Mouse (Mus musculus): ENCODE data around the gene Ggct. TPM values are rescaled to one million over a fixed set of nuclear protein-coding genes. Genes with fewer than 3 reads are reported as not detected.
"Not testable (repeated sequence)": the region's sequence is repeated elsewhere in the genome, so short reads cannot be mapped to it uniquely, and the experiment has no call there.

Ggct gene
- polyA plus RNA-seq, 1 experiment from 2014 or later = 9.4 TPM

GRCm38 (mm10) chr6:54965234-54965633, 27.5 kb downstream of the Ggct start:
- Histone ChIP-seq H3K4me2 (replicated peaks) (no peak overlapping the region), H3K36me3 (no peaks in the 10 kb centered on the region), H3K27me3 (no peaks in the 10 kb centered on the region), H3K4me3 (replicated peaks) (no peak overlapping the region), H3K9ac (replicated peaks) (no peak overlapping the region), H3K9me3 (no peaks in the 10 kb centered on the region), H3K4me1 (replicated peaks) (no peaks in the 10 kb centered on the region), H3K27ac (no peak overlapping the region)
- 61% methylated on average over 5 of the region's 5 CpGs for WGBS
- ATAC-seq = no peak

- H3K4me2 ChIP-seq (replicated peaks) = no peak overlapping the region
- H3K4me3 ChIP-seq (replicated peaks) = no peak overlapping the region
- WGBS = 55% methylated on average over 1 of the region's 1 CpGs
Measured at GRCm38 (mm10) chr6:54964755-54965154, 28.0 kb downstream of the Ggct start.

GRCm38 (mm10) chr6:54963599-54963998, 29.2 kb downstream of the Ggct start:
- Histone ChIP-seq H3K4me2 (replicated peaks) (no peak overlapping the region), H3K27ac (no peak overlapping the region), H3K4me1 (replicated peaks) (no peaks in the 10 kb centered on the region), H3K9me3 (no peaks in the 10 kb centered on the region), H3K4me3 (replicated peaks) (no peak overlapping the region), H3K9ac (replicated peaks) (no peak overlapping the region), H3K27me3 (no peaks in the 10 kb centered on the region), H3K36me3 (no peaks in the 10 kb centered on the region)
- 86% methylated on average over 2 of the region's 2 CpGs for WGBS
- no peak for ATAC-seq

More at GRCm38 (mm10) chr6:54964755-54965154, 28.0 kb downstream of the Ggct start:
- Histone ChIP-seq H3K4me1 (replicated peaks) (no peaks in the 10 kb centered on the region), H3K9me3 (no peaks in the 10 kb centered on the region), H3K27me3 (no peaks in the 10 kb centered on the region), H3K27ac (no peak overlapping the region), H3K36me3 (no peaks in the 10 kb centered on the region), H3K9ac (replicated peaks) (no peak overlapping the region)
- ATAC-seq = no peak

- Histone ChIP-seq H3K4me3 (replicated peaks) (no peak overlapping the region), H3K36me3 (no peaks in the 10 kb centered on the region), H3K4me2 (replicated peaks) (no peak overlapping the region), H3K9ac (replicated peaks) (no peak overlapping the region), H3K27me3 (no peaks in the 10 kb centered on the region), H3K4me1 (replicated peaks) (no peaks in the 10 kb centered on the region), H3K9me3 (no peaks in the 10 kb centered on the region), H3K27ac (no peak overlapping the region)
- 88% methylated on average over 8 of the region's 8 CpGs for WGBS
- ATAC-seq = no peak
Measured at GRCm38 (mm10) chr6:54957655-54958054, 35.1 kb downstream of the Ggct start.

GRCm38 (mm10) chr6:54956425-54956824, 36.3 kb downstream of the Ggct start:
- no peak for ATAC-seq

GRCm38 (mm10) chr6:54955949-54956348, 36.8 kb downstream of the Ggct start:
- ATAC-seq = no peak
- Histone ChIP-seq H3K4me1 (replicated peaks) (no peaks in the 10 kb centered on the region), H3K27ac (no peak overlapping the region), H3K27me3 (no peaks in the 10 kb centered on the region), H3K9ac (replicated peaks) (no peak overlapping the region), H3K9me3 (no peaks in the 10 kb centered on the region), H3K36me3 (no peaks in the 10 kb centered on the region), H3K4me3 (replicated peaks) (no peak overlapping the region), H3K4me2 (replicated peaks) (no peak overlapping the region)

More at GRCm38 (mm10) chr6:54956425-54956824, 36.3 kb downstream of the Ggct start:
- H3K36me3 ChIP-seq = no peaks in the 10 kb centered on the region
- WGBS = 85% methylated on average over 1 of the region's 1 CpGs
- no peak overlapping the region for H3K4me3 ChIP-seq (replicated peaks)
- H3K4me2 ChIP-seq (replicated peaks) = no peak overlapping the region
- H3K9ac ChIP-seq (replicated peaks) = no peak overlapping the region
- H3K4me1 ChIP-seq (replicated peaks) = no peaks in the 10 kb centered on the region
- H3K27me3 ChIP-seq = no peaks in the 10 kb centered on the region
- H3K27ac ChIP-seq = no peak overlapping the region
- H3K9me3 ChIP-seq = no peaks in the 10 kb centered on the region

GRCm38 (mm10) chr6:54954659-54955414, 37.9 kb downstream of the Ggct start:
- no peaks in the 10 kb centered on the region for H3K36me3 ChIP-seq
- no peak overlapping the region for H3K4me3 ChIP-seq (replicated peaks)
- H3K9me3 ChIP-seq = no peaks in the 10 kb centered on the region
- no peak overlapping the region for H3K9ac ChIP-seq (replicated peaks)
- H3K4me1 ChIP-seq (replicated peaks) = no peaks in the 10 kb centered on the region
- no peak overlapping the region for H3K4me2 ChIP-seq (replicated peaks)
- H3K27ac ChIP-seq = no peak overlapping the region
- WGBS = 91% methylated on average over 10 of the region's 10 CpGs
- H3K27me3 ChIP-seq = no peaks in the 10 kb centered on the region
- no peak for ATAC-seq

- H3K27me3 ChIP-seq; H3K4me2 ChIP-seq (replicated peaks); H3K4me1 ChIP-seq (replicated peaks); H3K36me3 ChIP-seq; ATAC-seq; H3K9ac ChIP-seq (replicated peaks); H3K4me3 ChIP-seq (replicated peaks); H3K9me3 ChIP-seq; H3K27ac ChIP-seq: not testable (repeated sequence)
- WGBS = 89% methylated on average over 4 of the region's 4 CpGs
Measured at GRCm38 (mm10) chr6:54953399-54953798, 39.4 kb downstream of the Ggct start.

- WGBS = 95% methylated on average over 3 of the region's 3 CpGs
Measured at GRCm38 (mm10) chr6:54952542-54952941, 40.2 kb downstream of the Ggct start.

GRCm38 (mm10) chr6:54948682-54949081, 44.1 kb downstream of the Ggct start:
- Histone ChIP-seq H3K36me3 (no peaks in the 10 kb centered on the region), H3K4me1 (replicated peaks) (no peaks in the 10 kb centered on the region), H3K4me3 (replicated peaks) (no peak overlapping the region), H3K9me3 (no peaks in the 10 kb centered on the region), H3K4me2 (replicated peaks) (no peak overlapping the region), H3K27ac (no peak overlapping the region), H3K9ac (replicated peaks) (no peak overlapping the region), H3K27me3 (peaks cover 14% of the 10 kb centered on the region)
- ATAC-seq = no peak
- WGBS = 90% methylated on average over 5 of the region's 5 CpGs

More at GRCm38 (mm10) chr6:54952542-54952941, 40.2 kb downstream of the Ggct start:
- Histone ChIP-seq H3K36me3 (no peaks in the 10 kb centered on the region), H3K4me1 (replicated peaks) (no peaks in the 10 kb centered on the region), H3K4me3 (replicated peaks) (no peak overlapping the region), H3K4me2 (replicated peaks) (no peak overlapping the region), H3K9me3 (no peaks in the 10 kb centered on the region), H3K9ac (replicated peaks) (no peak overlapping the region), H3K27ac (no peak overlapping the region), H3K27me3 (no peaks in the 10 kb centered on the region)
- ATAC-seq = no peak

GRCm38 (mm10) chr6:54946241-54946953, 46.4 kb downstream of the Ggct start:
- H3K9me3 ChIP-seq = no peaks in the 10 kb centered on the region
- H3K9ac ChIP-seq (replicated peaks) = no peak overlapping the region
- H3K36me3 ChIP-seq = no peaks in the 10 kb centered on the region
- H3K27ac ChIP-seq = no peak overlapping the region
- peaks cover 23% of the 10 kb centered on the region for H3K27me3 ChIP-seq
- H3K4me1 ChIP-seq (replicated peaks) = no peaks in the 10 kb centered on the region
- no peak overlapping the region for H3K4me3 ChIP-seq (replicated peaks)
- no peak for ATAC-seq
- H3K4me2 ChIP-seq (replicated peaks) = no peak overlapping the region
- 82% methylated on average over 4 of the region's 4 CpGs for WGBS

- ATAC-seq = no peak
- 0 out of 2 replicates have a peak, but pooled peaks cover 3% of the 10 kb centered on the region for H3K4me1 ChIP-seq (replicated peaks)
- H3K27me3 ChIP-seq = peaks cover 23% of the 10 kb centered on the region
- H3K27ac ChIP-seq = no peak overlapping the region
- 86% methylated on average over 16 of the region's 16 CpGs for WGBS
- no peaks in the 10 kb centered on the region for H3K9me3 ChIP-seq
- H3K9ac ChIP-seq (replicated peaks) = no peak overlapping the region
- no peaks in the 10 kb centered on the region for H3K36me3 ChIP-seq
- H3K4me3 ChIP-seq (replicated peaks) = no peak overlapping the region
- no peak overlapping the region for H3K4me2 ChIP-seq (replicated peaks)
Measured at GRCm38 (mm10) chr6:54944551-54944950, 48.2 kb downstream of the Ggct start.
